Mouse (Mus musculus) midbrain, embryonic 12.5 days (tissue): ENCODE measurements at regions not wholly inside any gene's neighbourhood (a gene's known extent, or its start where the extent isn't known, plus 50 kb on each side); places are given as distances from the start of the nearest gene placed in this dataset.
A peak's percentile ranks its signal among the peaks of the same experiment; 100 is the strongest.

Experiments used
- ATAC-seq: fragments of 200-750 bp; cut with Nextera tagmentation; 2 replicates; pipeline ENCODE4 v1.8.0; 2017; ENCODE audit warnings: low read depth, moderate TSS enrichment, moderate library complexity; ENCODE audit not compliant: low FRiP score
- H3K27ac ChIP-seq: fragments of 300-500 bp; sonication (generic); replicated peaks from 2 replicates; pipeline ENCODE4 v1.5.1; 2016; ENCODE audit warnings: mild to moderate bottlenecking
- H3K27me3 ChIP-seq: fragments of 300-500 bp; sonication (generic); 2 replicates; pipeline ENCODE4 v1.6.1; 2016; ENCODE audit warnings: mild to moderate bottlenecking
- H3K36me3 ChIP-seq: fragments of 300-500 bp; sonication (generic); 2 replicates; pipeline ENCODE4 v1.6.1; 2016
- H3K4me1 ChIP-seq: fragments of 300-500 bp; sonication (generic); 2 replicates; pipeline ENCODE4 v1.6.1; 2016
- H3K4me2 ChIP-seq: fragments of 300-500 bp; sonication (generic); replicated peaks from 2 replicates; pipeline ENCODE4 v1.6.1; 2016; ENCODE audit warnings: mild to moderate bottlenecking, moderate library complexity
- H3K4me3 ChIP-seq: fragments of 300-500 bp; sonication (generic); 2 replicates; pipeline ENCODE4 v1.5.1; 2016; ENCODE audit warnings: mild to moderate bottlenecking
- H3K9ac ChIP-seq: fragments of 300-500 bp; sonication (generic); replicated peaks from 2 replicates; pipeline ENCODE4 v1.6.1; 2016; ENCODE audit warnings: mild to moderate bottlenecking, moderate library complexity
- H3K9me3 ChIP-seq: fragments of 300-500 bp; sonication (generic); 2 replicates; pipeline ENCODE4 v1.6.1; 2016; ENCODE audit warnings: mild to moderate bottlenecking
- whole genome bisulfite sequencing: fragments of 180-500 bp; shearing (Covaris S2); methylation state at CpG from one replicate; pipeline ENCODE4 v1.1.7; 2016; 5-methylcytosine and 5-hydroxymethylcytosine counted together

GRCm38 (mm10) chr17:50421476-50421875, 87.7 kb upstream of the Plcl2 start:
- Histone ChIP-seq H3K4me3 (no peak overlapping the region), H3K4me1 (no peaks in the 10 kb centered on the region), H3K27me3 (no peaks in the 10 kb centered on the region), H3K4me2 (no peak overlapping the region), H3K9ac (no peak overlapping the region), H3K9me3 (0 out of 2 replicates have a peak, but pooled peaks cover 7% of the 10 kb centered on the region), H3K27ac (no peak overlapping the region), H3K36me3 (no peaks in the 10 kb centered on the region)
- WGBS, result 93% methylated on average over 10 of the region's 10 CpGs
- ATAC-seq, result no peak

GRCm38 (mm10) chr17:50425110-50425509, 84.1 kb upstream of the Plcl2 start:
- Histone ChIP-seq H3K9ac (no peak overlapping the region), H3K9me3 (no peaks in the 10 kb centered on the region), H3K4me1 (peaks cover 17% of the 10 kb centered on the region), H3K36me3 (no peaks in the 10 kb centered on the region), H3K27ac (no peak overlapping the region), H3K27me3 (no peaks in the 10 kb centered on the region), H3K4me2 (no peak overlapping the region), H3K4me3 (no peak overlapping the region)
- 92% methylated on average over 3 of the region's 3 CpGs for WGBS
- ATAC-seq, result no peak

GRCm38 (mm10) chr17:50425531-50425930, 83.7 kb upstream of the Plcl2 start:
- H3K4me1 ChIP-seq, result peaks cover 17% of the 10 kb centered on the region
- H3K4me3 ChIP-seq, result no peak overlapping the region
- 94% methylated on average over 4 of the region's 4 CpGs for whole genome bisulfite sequencing

GRCm38 (mm10) chr17:50426146-50426545, 83.1 kb upstream of the Plcl2 start:
- 77% methylated on average over 7 of the region's 7 CpGs for WGBS
- no peak overlapping the region for H3K9ac ChIP-seq
- peaks cover 17% of the 10 kb centered on the region for H3K4me1 ChIP-seq
- no peak overlapping the region for H3K27ac ChIP-seq
- H3K36me3 ChIP-seq, result no peaks in the 10 kb centered on the region
- H3K4me3 ChIP-seq, result no peak overlapping the region
- no peak for ATAC-seq
- H3K4me2 ChIP-seq, result no peak overlapping the region
- H3K27me3 ChIP-seq, result no peaks in the 10 kb centered on the region
- no peaks in the 10 kb centered on the region for H3K9me3 ChIP-seq

More at GRCm38 (mm10) chr17:50425531-50425930, 83.7 kb upstream of the Plcl2 start:
- ATAC-seq, result no peak
- no peaks in the 10 kb centered on the region for H3K27me3 ChIP-seq
- no peaks in the 10 kb centered on the region for H3K36me3 ChIP-seq
- H3K9me3 ChIP-seq, result no peaks in the 10 kb centered on the region
- H3K9ac ChIP-seq, result no peak overlapping the region
- no peak overlapping the region for H3K27ac ChIP-seq
- H3K4me2 ChIP-seq, result no peak overlapping the region

GRCm38 (mm10) chr17:50427331-50428003, 81.7 kb upstream of the Plcl2 start:
- H3K4me1 ChIP-seq, result peaks cover 17% of the 10 kb centered on the region
- WGBS, result 3% methylated on average over 10 of the region's 10 CpGs
- H3K9me3 ChIP-seq, result no peaks in the 10 kb centered on the region
- peak; percentile 83 for ATAC-seq
- H3K36me3 ChIP-seq, result no peaks in the 10 kb centered on the region
- H3K4me2 ChIP-seq, result peak overlapping the region; percentile 38
- H3K4me3 ChIP-seq, result peak overlapping the region; percentile 2; the same call in 1 of the 2 replicates
- no peaks in the 10 kb centered on the region for H3K27me3 ChIP-seq
- peak overlapping the region; percentile 11 for H3K27ac ChIP-seq
- no peak overlapping the region for H3K9ac ChIP-seq

GRCm38 (mm10) chr17:50428004-50428560, 81.1 kb upstream of the Plcl2 start:
- WGBS, result 35% methylated on average over 5 of the region's 5 CpGs
- H3K27ac ChIP-seq, result peak overlapping the region; percentile 11
- H3K4me1 ChIP-seq, result peaks cover 17% of the 10 kb centered on the region
- ATAC-seq, result peak; percentile 77
- peak overlapping the region; percentile 38 for H3K4me2 ChIP-seq
- H3K27me3 ChIP-seq, result no peaks in the 10 kb centered on the region
- H3K4me3 ChIP-seq, result no peak overlapping the region
- H3K9me3 ChIP-seq, result no peaks in the 10 kb centered on the region
- no peak overlapping the region for H3K9ac ChIP-seq
- no peaks in the 10 kb centered on the region for H3K36me3 ChIP-seq

GRCm38 (mm10) chr17:50432559-50432958, 76.6 kb upstream of the Plcl2 start:
- Histone ChIP-seq H3K4me2 (no peak overlapping the region), H3K9me3 (no peaks in the 10 kb centered on the region), H3K36me3 (no peaks in the 10 kb centered on the region), H3K9ac (no peak overlapping the region), H3K27ac (no peak overlapping the region), H3K27me3 (no peaks in the 10 kb centered on the region), H3K4me1 (peaks cover 10% of the 10 kb centered on the region), H3K4me3 (no peak overlapping the region)
- ATAC-seq, result no peak
- WGBS, result 88% methylated on average over 6 of the region's 6 CpGs

- Histone ChIP-seq H3K36me3 (no peaks in the 10 kb centered on the region), H3K4me2 (no peak overlapping the region), H3K27me3 (no peaks in the 10 kb centered on the region), H3K9me3 (no peaks in the 10 kb centered on the region), H3K9ac (no peak overlapping the region), H3K4me3 (no peak overlapping the region), H3K4me1 (no peaks in the 10 kb centered on the region), H3K27ac (no peak overlapping the region)
- 94% methylated on average over 5 of the region's 5 CpGs for WGBS
- no peak for ATAC-seq
Observed at GRCm38 (mm10) chr17:50438960-50439359, 70.2 kb upstream of the Plcl2 start.

- WGBS, result 73% methylated on average over 3 of the region's 3 CpGs
- H3K27ac ChIP-seq, result no peak overlapping the region
- no peaks in the 10 kb centered on the region for H3K27me3 ChIP-seq
Observed at GRCm38 (mm10) chr17:50439365-50439764, 69.8 kb upstream of the Plcl2 start.

GRCm38 (mm10) chr17:50442062-50442461, 67.1 kb upstream of the Plcl2 start:
- WGBS, result 91% methylated on average over 5 of the region's 5 CpGs

More at GRCm38 (mm10) chr17:50439365-50439764, 69.8 kb upstream of the Plcl2 start:
- H3K9ac ChIP-seq, result no peak overlapping the region
- H3K4me2 ChIP-seq, result no peak overlapping the region
- H3K36me3 ChIP-seq, result no peaks in the 10 kb centered on the region
- H3K4me1 ChIP-seq, result no peaks in the 10 kb centered on the region
- H3K9me3 ChIP-seq, result no peaks in the 10 kb centered on the region
- H3K4me3 ChIP-seq, result no peak overlapping the region
- no peak for ATAC-seq

GRCm38 (mm10) chr17:50442905-50443304, 66.3 kb upstream of the Plcl2 start:
- 98% methylated on average over 6 of the region's 6 CpGs for WGBS

More at GRCm38 (mm10) chr17:50442062-50442461, 67.1 kb upstream of the Plcl2 start:
- no peak overlapping the region for H3K9ac ChIP-seq
- H3K27me3 ChIP-seq, result no peaks in the 10 kb centered on the region
- H3K27ac ChIP-seq, result no peak overlapping the region
- no peaks in the 10 kb centered on the region for H3K36me3 ChIP-seq
- ATAC-seq, result no peak
- H3K4me1 ChIP-seq, result no peaks in the 10 kb centered on the region
- H3K4me2 ChIP-seq, result no peak overlapping the region
- H3K4me3 ChIP-seq, result no peak overlapping the region
- H3K9me3 ChIP-seq, result no peaks in the 10 kb centered on the region

GRCm38 (mm10) chr17:50443376-50444022, 65.7 kb upstream of the Plcl2 start:
- H3K9me3 ChIP-seq, result no peaks in the 10 kb centered on the region
- H3K27me3 ChIP-seq, result no peaks in the 10 kb centered on the region
- H3K9ac ChIP-seq, result no peak overlapping the region
- H3K4me2 ChIP-seq, result no peak overlapping the region
- no peak overlapping the region for H3K4me3 ChIP-seq
- no peaks in the 10 kb centered on the region for H3K4me1 ChIP-seq
- 89% methylated on average over 6 of the region's 6 CpGs for WGBS
- no peaks in the 10 kb centered on the region for H3K36me3 ChIP-seq
- H3K27ac ChIP-seq, result no peak overlapping the region
- ATAC-seq, result no peak

More at GRCm38 (mm10) chr17:50442905-50443304, 66.3 kb upstream of the Plcl2 start:
- Histone ChIP-seq H3K36me3 (no peaks in the 10 kb centered on the region), H3K9ac (no peak overlapping the region), H3K27ac (no peak overlapping the region), H3K4me3 (no peak overlapping the region), H3K4me2 (no peak overlapping the region), H3K27me3 (no peaks in the 10 kb centered on the region), H3K4me1 (no peaks in the 10 kb centered on the region), H3K9me3 (no peaks in the 10 kb centered on the region)
- no peak for ATAC-seq
